Mouse (Mus musculus) liver, embryonic 14.5 days (tissue): ENCODE data around the gene Plekhb1. TPM values are rescaled to one million over a fixed set of nuclear protein-coding genes. Genes with fewer than 3 reads are reported as not detected.
A peak's percentile ranks its signal among the peaks of the same experiment; 100 is the strongest.

ENCODE experiments used
- ATAC-seq: fragments of 200-750 bp; cut with Nextera tagmentation; 2 replicates; pipeline ENCODE4 v1.8.0; 2017; ENCODE audit warnings: moderate number of reproducible peaks, mild to moderate bottlenecking, moderate library complexity; ENCODE audit not compliant: insufficient read depth
- DNase-seq, 3 experiments: peaks; one replicate each; pipeline ENCODE4 v3.0.0-alpha.2; 2012 to 2013; ENCODE audit warnings: low read depth in 3 of 3, low spot score in 3 of 3
- H3K27ac ChIP-seq: fragments of 300-500 bp; sonication (generic); 2 replicates; pipeline ENCODE4 v1.5.1; 2014; ENCODE audit warnings: moderate library complexity, mild to moderate bottlenecking, control low read depth, inconsistent platforms
- H3K27me3 ChIP-seq: fragments of 300-500 bp; sonication (generic); 2 replicates; pipeline ENCODE4 v1.6.1; 2014; ENCODE audit warnings: mild to moderate bottlenecking, low read length, moderate library complexity; ENCODE audit not compliant: control insufficient read depth, insufficient read depth
- H3K36me3 ChIP-seq: fragments of 300-500 bp; sonication (generic); replicated peaks from 2 replicates; pipeline ENCODE4 v1.6.1; 2014; ENCODE audit warnings: low read depth; ENCODE audit not compliant: control insufficient read depth, insufficient read depth
- H3K4me1 ChIP-seq, 2 experiments: fragments of 200-500 bp in 1 of 2; fragments of 300-500 bp in 1 of 2; sonication (generic) in 1 of 2; replicated peaks; 2 replicates each; pipeline ENCODE4 v1.6.1; 2012 to 2014; ENCODE audit warnings: antibody characterized with exemption in 1 of 2, inconsistent platforms in 1 of 2, low read length in 1 of 2; ENCODE audit not compliant: control insufficient read depth in 2 of 2, insufficient read depth in 2 of 2
- H3K4me2 ChIP-seq: fragments of 300-500 bp; sonication (generic); 2 replicates; pipeline ENCODE4 v1.6.1; 2014; ENCODE audit warnings: low read depth, mild to moderate bottlenecking, control low read depth, moderate library complexity
- H3K4me3 ChIP-seq, 2 experiments: fragments of 200-500 bp in 1 of 2; fragments of 300-500 bp in 1 of 2; sonication (generic) in 1 of 2; 2 replicates each; pipeline ENCODE4 v1.5.1; 2012 to 2014; ENCODE audit warnings: low read depth in 2 of 2, low read length in 2 of 2, mild to moderate bottlenecking in 2 of 2, control low read depth in 1 of 2, inconsistent platforms in 1 of 2, moderate library complexity in 1 of 2; ENCODE audit not compliant: insufficient read depth in 1 of 2
- H3K9ac ChIP-seq: fragments of 300-500 bp; sonication (generic); replicated peaks from 2 replicates; pipeline ENCODE4 v1.6.1; 2014; ENCODE audit warnings: mild to moderate bottlenecking, control low read depth, moderate library complexity
- H3K9me3 ChIP-seq: fragments of 300-500 bp; sonication (generic); 2 replicates; pipeline ENCODE4 v1.6.1; 2016; ENCODE audit warnings: low read length, mixed read lengths; ENCODE audit not compliant: control insufficient read depth
- CTCF ChIP-seq: IDR thresholded peaks from 2 replicates; pipeline ENCODE4 v1.5.1; 2016; ENCODE audit warnings: antibody characterized with exemption, low read depth, control low read depth
- EP300 ChIP-seq: IDR thresholded peaks from 2 replicates; pipeline ENCODE4 v1.6.1; 2016; ENCODE audit warnings: antibody characterized with exemption, low read depth
- WGBS: fragments of 180-500 bp; shearing (Covaris S2); extraction: QIAGEN DNeasy Blood & Tissue Kit; methylation state at CpG from one replicate; pipeline ENCODE4 v1.1.7; 2014; ENCODE audit not compliant: insufficient replicate concordance; 5-methylcytosine and 5-hydroxymethylcytosine counted together
- polyA plus RNA-seq, 2 experiments: library from polyadenylated mRNA; depleted of rRNA in 1 of 2; stranded (reverse) in 1 of 2; unstranded in 1 of 2; fragments of >200 nt; fragmentation: Nextera tagmentation in 1 of 2; extraction: Ambion mirVana in 1 of 2; gene quantifications; 2 replicates each; pipeline versions ENCODE4 v1.2.1 to v1.2.3; 2012 to 2014

The Plekhb1 gene
- polyA plus RNA-seq, 2 experiments, result 0.24 to 0.42 TPM

DNA sequence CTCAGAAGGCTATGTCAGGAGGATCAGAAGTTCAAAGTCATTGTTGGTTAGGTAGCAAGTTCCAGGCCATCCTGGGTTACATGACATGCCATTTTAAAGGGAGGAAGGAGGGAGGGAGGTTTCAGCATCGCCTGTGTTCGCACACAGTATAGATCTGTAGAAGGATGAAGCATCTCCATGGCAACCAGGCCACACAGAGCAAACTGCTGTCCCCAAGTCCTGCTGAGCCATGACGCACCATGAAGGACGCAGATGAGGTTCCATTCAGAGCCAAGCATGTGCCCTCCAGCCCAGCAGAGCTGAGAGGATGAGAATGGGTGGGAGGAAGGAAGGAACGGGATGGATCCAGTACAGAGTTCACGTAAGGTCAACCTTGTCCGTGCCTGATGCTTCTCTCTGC, 11.2 kb upstream of the Plekhb1 start:
- ATAC-seq (no peak), DNase-seq (no peak)
- no peak overlapping the region for H3K4me3 ChIP-seq
- H3K27me3 ChIP-seq, result no peaks in the 10 kb centered on the region; the same call in 1 of the 2 replicates
- H3K9me3 ChIP-seq, result no peaks in the 10 kb centered on the region
- no peaks in the 10 kb centered on the region for H3K4me1 ChIP-seq
- H3K27ac ChIP-seq, result no peak overlapping the region
- no peak overlapping the region for H3K4me2 ChIP-seq
- H3K9ac ChIP-seq, result no peak overlapping the region
- no peak for TF ChIP-seq CTCF
- no peak for TF ChIP-seq EP300
- H3K36me3 ChIP-seq, result no peaks in the 10 kb centered on the region
- WGBS, result 63% methylated on average over 7 of the region's 7 CpGs

DNA sequence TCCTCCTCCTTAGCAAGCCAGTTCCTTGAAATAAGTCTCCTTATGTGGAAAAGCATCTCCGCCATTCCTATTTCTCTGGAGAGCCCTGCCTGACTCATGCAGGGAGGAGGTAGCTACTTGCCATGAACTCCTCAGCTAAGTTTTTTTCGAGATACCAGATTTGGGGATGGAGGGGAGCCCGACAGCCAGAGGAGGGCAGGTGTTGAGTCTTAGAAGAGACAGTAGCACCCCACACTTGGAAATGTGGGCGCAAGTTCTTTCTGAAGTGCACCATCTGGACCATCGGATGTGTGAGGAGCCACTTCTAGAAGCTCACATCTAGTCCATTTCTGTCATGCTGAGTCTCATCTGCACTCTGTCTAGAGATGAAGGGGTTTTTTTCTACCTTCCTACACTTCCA, 8.4 kb upstream of the Plekhb1 start:
- TF ChIP-seq EP300 (no peak), CTCF (no peak)
- H3K27ac ChIP-seq, result no peak overlapping the region
- no peak overlapping the region for H3K4me3 ChIP-seq
- H3K27me3 ChIP-seq, result no peaks in the 10 kb centered on the region; the same call in 1 of the 2 replicates
- H3K9ac ChIP-seq, result no peak overlapping the region
- no peak for ATAC-seq
- H3K4me2 ChIP-seq, result no peak overlapping the region
- WGBS, result 74% methylated on average over 5 of the region's 5 CpGs
- no peaks in the 10 kb centered on the region for H3K36me3 ChIP-seq
- no peaks in the 10 kb centered on the region for H3K9me3 ChIP-seq
- DNase-seq, result no peak
- H3K4me1 ChIP-seq, result no peaks in the 10 kb centered on the region

DNA sequence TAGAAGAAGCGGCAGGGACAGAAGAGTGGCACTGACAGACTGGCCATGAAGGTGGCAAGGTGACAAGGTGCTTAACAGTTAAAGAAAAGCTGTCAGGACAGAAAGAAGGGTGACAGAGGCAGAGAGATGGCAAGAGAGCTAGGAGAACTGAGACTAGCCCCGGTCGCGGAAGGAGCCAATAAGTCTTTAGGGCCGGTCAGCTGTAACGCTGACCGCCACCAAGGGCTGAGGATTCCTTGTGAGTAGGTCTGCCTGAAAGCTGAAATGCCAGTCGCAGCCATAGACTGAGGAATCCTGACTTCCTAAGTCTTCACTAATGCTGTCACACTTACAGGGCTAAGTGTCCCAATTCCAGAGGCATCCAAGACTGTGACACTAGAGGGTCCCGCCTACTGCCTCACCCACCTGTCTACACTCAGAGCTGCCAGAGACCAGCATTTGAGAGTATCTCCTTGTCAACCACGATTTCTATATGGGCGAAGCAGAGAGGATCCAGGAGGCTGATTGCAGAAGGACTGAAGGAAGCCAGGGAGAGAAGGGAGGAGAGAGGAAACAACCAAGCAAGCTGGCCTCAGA, 1.6 kb upstream of the Plekhb1 start:
- ATAC-seq, result no peak

DNA sequence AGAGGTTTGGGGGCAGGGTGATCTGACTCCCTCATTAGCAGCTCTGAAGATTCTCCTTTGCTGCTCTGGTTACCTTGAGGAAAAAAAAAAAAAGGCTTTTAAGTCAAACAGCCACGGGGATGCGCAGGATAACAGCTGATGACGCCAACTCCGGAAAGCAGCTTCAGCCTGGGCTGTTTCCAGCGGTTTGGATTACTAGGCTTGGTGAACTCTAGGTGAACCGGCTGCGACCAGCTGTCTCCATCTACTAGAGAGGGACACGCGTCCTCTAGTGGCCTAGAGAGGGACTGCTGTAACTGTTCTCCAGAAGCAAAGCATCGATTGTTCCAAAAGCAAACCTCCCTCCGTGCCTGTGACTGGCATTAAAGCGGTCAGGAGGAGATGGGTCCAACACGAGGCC, 976 bp upstream of the Plekhb1 start:
- TF ChIP-seq EP300, result no peak
- TF ChIP-seq CTCF, result peak; percentile 97
- no peak overlapping the region for H3K27ac ChIP-seq
- no peak overlapping the region for H3K4me2 ChIP-seq
- no peaks in the 10 kb centered on the region for H3K9me3 ChIP-seq
- no peak overlapping the region for H3K9ac ChIP-seq
- DNase-seq (peak; percentile 53 to 71 (median 61)), ATAC-seq (peak; percentile 62; the same call in 1 of the 2 replicates)
- H3K36me3 ChIP-seq, result no peaks in the 10 kb centered on the region
- WGBS, result 2% methylated on average over 13 of the region's 13 CpGs
- no peaks in the 10 kb centered on the region for H3K27me3 ChIP-seq
- no peak overlapping the region for H3K4me3 ChIP-seq
- peaks cover 0 to 3% of the 10 kb centered on the region in 2 experiments; a peak in 1 of 4 replicates for H3K4me1 ChIP-seq

More for the DNA sequence above, 1.6 kb upstream of the Plekhb1 start:
- Histone ChIP-seq H3K27ac (no peak overlapping the region), H3K27me3 (no peaks in the 10 kb centered on the region), H3K4me2 (no peak overlapping the region), H3K9ac (no peak overlapping the region), H3K36me3 (no peaks in the 10 kb centered on the region), H3K4me1 (peaks cover 0 to 3% of the 10 kb centered on the region in 2 experiments; a peak in 1 of 4 replicates), H3K9me3 (no peaks in the 10 kb centered on the region), H3K4me3 (no peak overlapping the region)
- 56% methylated on average over 11 of the region's 11 CpGs for WGBS
- DNase-seq, result no peak
- TF ChIP-seq CTCF (no peak), EP300 (no peak)

DNA sequence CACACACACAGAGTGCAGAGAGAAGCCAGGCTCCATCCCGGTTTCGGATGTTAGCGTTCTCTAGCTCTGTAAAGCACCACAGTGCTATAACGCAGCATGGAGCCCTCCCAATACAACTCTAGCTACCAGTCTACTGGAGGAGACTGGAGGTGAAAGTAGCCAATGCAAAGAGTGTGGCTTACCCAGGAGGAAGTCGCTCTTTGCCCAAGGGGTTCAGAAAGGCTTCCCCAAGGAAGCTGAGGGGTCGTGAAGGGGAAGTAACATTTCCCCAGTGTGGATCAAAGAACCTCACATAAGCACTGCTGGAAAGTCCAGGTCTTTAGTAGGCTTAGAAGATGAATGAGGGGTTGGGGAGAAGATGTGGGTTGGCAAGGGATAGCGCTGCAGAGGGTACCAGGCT, 950 bp downstream of the Plekhb1 start:
- no peaks in the 10 kb centered on the region for H3K36me3 ChIP-seq
- 56% methylated on average over 7 of the region's 7 CpGs for WGBS
- no peak for TF ChIP-seq CTCF
- no peak for TF ChIP-seq EP300
- no peak overlapping the region for H3K4me3 ChIP-seq
- H3K4me1 ChIP-seq, result peaks cover 0 to 3% of the 10 kb centered on the region in 2 experiments; a peak in 1 of 4 replicates
- DNase-seq, result no peak
- H3K4me2 ChIP-seq, result no peak overlapping the region
- H3K27ac ChIP-seq, result no peak overlapping the region
- H3K9ac ChIP-seq, result no peak overlapping the region
- no peaks in the 10 kb centered on the region for H3K27me3 ChIP-seq
- no peak for ATAC-seq
- no peaks in the 10 kb centered on the region for H3K9me3 ChIP-seq
